12 mouse cellular contexts compared by ENCODE assay signal in the genomic region with DNA sequence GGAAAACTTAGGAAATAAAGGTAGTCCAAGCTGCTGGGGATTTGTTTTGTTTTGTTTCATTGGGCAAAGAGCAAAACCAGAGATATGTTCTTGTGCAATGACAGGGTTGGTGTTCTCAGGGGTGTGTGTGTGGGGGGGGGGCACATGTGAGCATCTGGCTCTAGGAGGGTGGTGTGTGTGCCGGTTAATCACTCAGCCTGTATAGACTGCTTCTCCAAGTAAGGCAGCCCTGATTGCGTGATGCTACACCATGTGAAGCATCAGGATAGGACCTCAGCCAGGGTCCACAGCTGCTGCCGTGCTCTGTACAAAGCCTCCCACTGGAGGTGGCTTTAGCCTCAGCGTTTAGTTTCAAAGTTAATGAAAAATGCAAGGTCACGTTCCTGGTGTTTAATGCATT. TPM values are rescaled to one million over a fixed set of nuclear protein-coding genes. Genes with fewer than 3 reads are reported as not detected.
DNase-seq lines count a peak whose midpoint lies in the region; ATAC-seq and TF ChIP-seq lines count a peak whose summit lies in the region.
"Had no signal": no experiment of that assay in that cellular context is flagged by ENCODE, and none has a peak within 500 bp of the region (broad histone marks: within the 10 kb centered on the region; RNA-seq: fewer than 3 reads in every experiment).

No protein-coding gene starts in this region.

- H3K9me3 ChIP-seq in heart, embryonic 12.5 days (replicated peaks), result 0 out of 2 replicates have a peak, but pooled peaks cover 6% of the 10 kb centered on the region
- H3K9me3 ChIP-seq in midbrain, postnatal 0 days (ENCODE audit: low read length), result no peaks in the 10 kb centered on the region
- H3K9me3 ChIP-seq in midbrain, embryonic 16.5 days (replicated peaks; ENCODE audit: control insufficient read depth, low read length, poor library complexity, severe bottlenecking), result no peaks in the 10 kb centered on the region
- no peaks in the 10 kb centered on the region for H3K9me3 ChIP-seq in kidney, embryonic 16.5 days (ENCODE audit: low read length)
- H3K9me3 ChIP-seq: liver, embryonic 13.5 days had no signal

- 79% methylated on average over 5 of the region's 5 CpGs for WGBS in heart, embryonic 12.5 days
- 80% methylated on average over 5 of the region's 5 CpGs for WGBS in midbrain, postnatal 0 days
- WGBS in midbrain, embryonic 16.5 days, result 76% methylated on average over 5 of the region's 5 CpGs
- 74% methylated on average over 5 of the region's 5 CpGs for whole genome bisulfite sequencing in kidney, embryonic 16.5 days

- no peak overlapping the region for H3K27ac ChIP-seq in heart, embryonic 12.5 days (ENCODE audit: poor library complexity, severe bottlenecking)
- H3K27ac ChIP-seq in midbrain, postnatal 0 days (ENCODE audit: low read depth, low read length), result no peak overlapping the region
- no peak overlapping the region for H3K27ac ChIP-seq in midbrain, embryonic 16.5 days (ENCODE audit: low read length)
- no peak overlapping the region for H3K27ac ChIP-seq in kidney, embryonic 16.5 days (ENCODE audit: low read length)
- H3K27ac ChIP-seq: liver, embryonic 13.5 days had no signal

- no peak for ATAC-seq in heart, embryonic 12.5 days (ENCODE audit: insufficient number of reproducible peaks, low FRiP score)
- peak; percentile 55; the same call in 1 of the 2 replicates for ATAC-seq in midbrain, postnatal 0 days (ENCODE audit: low FRiP score)
- ATAC-seq in midbrain, embryonic 16.5 days, result no peak
- no peak for ATAC-seq in kidney, embryonic 16.5 days (ENCODE audit: low FRiP score, low TSS enrichment)
- ATAC-seq: forebrain, embryonic 14.5 days had no signal

- TF ChIP-seq CTCF in midbrain, postnatal 0 days (IDR thresholded peaks at IDR 0.05), result no peak

- H3K36me3 ChIP-seq in heart, embryonic 12.5 days, result no peaks in the 10 kb centered on the region
- no peaks in the 10 kb centered on the region for H3K36me3 ChIP-seq in midbrain, postnatal 0 days (ENCODE audit: insufficient read depth, low read length)
- no peaks in the 10 kb centered on the region for H3K36me3 ChIP-seq in midbrain, embryonic 16.5 days (ENCODE audit: control insufficient read depth, insufficient read depth, low read length)
- H3K36me3 ChIP-seq in kidney, embryonic 16.5 days (ENCODE audit: insufficient read depth, low read length), result no peaks in the 10 kb centered on the region
- H3K36me3 ChIP-seq: liver, embryonic 13.5 days had no signal

- 0 out of 2 replicates have a peak, but pooled peaks cover 4% of the 10 kb centered on the region for H3K4me1 ChIP-seq in heart, embryonic 12.5 days (replicated peaks)
- H3K4me1 ChIP-seq in midbrain, postnatal 0 days (ENCODE audit: insufficient read depth, low read length), result no peaks in the 10 kb centered on the region
- H3K4me1 ChIP-seq in midbrain, embryonic 16.5 days (ENCODE audit: control insufficient read depth, insufficient read depth, low read length), result no peaks in the 10 kb centered on the region
- no peaks in the 10 kb centered on the region for H3K4me1 ChIP-seq in kidney, embryonic 16.5 days (ENCODE audit: insufficient read depth, low read length)

- no peak overlapping the region for H3K4me3 ChIP-seq in heart, embryonic 12.5 days
- no peak overlapping the region for H3K4me3 ChIP-seq in midbrain, postnatal 0 days (ENCODE audit: low read depth, low read length)
- no peak overlapping the region for H3K4me3 ChIP-seq in midbrain, embryonic 16.5 days (ENCODE audit: low read depth, low read length)
- H3K4me3 ChIP-seq in kidney, embryonic 16.5 days (ENCODE audit: low read length), result no peak overlapping the region
- H3K4me3 ChIP-seq: liver, embryonic 13.5 days; megakaryocyte, embryonic 14.5 days had no signal

- intact Hi-C loops in heart, postnatal 14 days (cut with DNase I), result no loop called here

- no peak overlapping the region for H3K9ac ChIP-seq in heart, embryonic 12.5 days
- H3K9ac ChIP-seq in midbrain, postnatal 0 days (replicated peaks; ENCODE audit: low read length, poor library complexity, severe bottlenecking), result no peak overlapping the region
- no peak overlapping the region for H3K9ac ChIP-seq in midbrain, embryonic 16.5 days (ENCODE audit: low read depth, low read length)
- no peak overlapping the region for H3K9ac ChIP-seq in kidney, embryonic 16.5 days (replicated peaks; ENCODE audit: low read length)
- H3K9ac ChIP-seq: liver, embryonic 13.5 days had no signal

- no peak overlapping the region for H3K4me2 ChIP-seq in heart, embryonic 12.5 days
- no peak overlapping the region for H3K4me2 ChIP-seq in midbrain, postnatal 0 days (ENCODE audit: low read depth, low read length, poor library complexity, severe bottlenecking)
- no peak overlapping the region for H3K4me2 ChIP-seq in midbrain, embryonic 16.5 days (ENCODE audit: low read length)
- no peak overlapping the region for H3K4me2 ChIP-seq in kidney, embryonic 16.5 days (replicated peaks; ENCODE audit: low read depth, low read length)
- H3K4me2 ChIP-seq: liver, embryonic 13.5 days had no signal

- DNase-seq in heart, adult 18-20 months, result peak; percentile 49 to 71
- DNase-seq in midbrain, postnatal 0 days (ENCODE audit: low spot score), result no peak
- DNase-seq in heart, postnatal 14 days, result peak; percentile 45 to 59
- peak; percentile 53 for DNase-seq in testis, postnatal 10 days (ENCODE audit: low spot score)
- DNase-seq in natural killer cell, adult 2 months (ENCODE audit: low spot score in 2 of 2), result no peak
- DNase-seq: kidney, adult 9 months; liver, embryonic 13.5 days had no signal

- H3K27me3 ChIP-seq in heart, embryonic 12.5 days (replicated peaks), result no peaks in the 10 kb centered on the region
- no peaks in the 10 kb centered on the region for H3K27me3 ChIP-seq in midbrain, postnatal 0 days (ENCODE audit: insufficient read depth, low read length)
- H3K27me3 ChIP-seq in midbrain, embryonic 16.5 days (ENCODE audit: control insufficient read depth, insufficient read depth, low read depth, low read length), result no peaks in the 10 kb centered on the region
- no peaks in the 10 kb centered on the region for H3K27me3 ChIP-seq in kidney, embryonic 16.5 days (ENCODE audit: insufficient read depth, low read length)

RNA-seq across cellular contexts. Expression of a gene that starts 10.8 kb away (rescaled TPM):
- total RNA-seq in heart, adult 18-20 months (2021), result 1 to 10 TPM; 1.5 to 1.8 TPM
- 4.5 and 5.1 TPM in 2 replicates for polyA plus RNA-seq in heart, embryonic 12.5 days (2016; fragmentation: Nextera tagmentation; extraction: Ambion mirVana)
- total RNA-seq in midbrain, postnatal 0 days (2014; rRNA removed), result 7.8 and 10.7 TPM in 2 replicates
- polyA plus RNA-seq in midbrain, postnatal 0 days (2015; fragmentation: Nextera tagmentation; extraction: Ambion mirVana), result 4.8 and 6.4 TPM in 2 replicates
- 3.1 and 4.9 TPM in 2 replicates for polyA plus RNA-seq in midbrain, embryonic 16.5 days (2015; fragmentation: Nextera tagmentation; extraction: Ambion mirVana)
- 1 to 10 TPM; 2.4 to 2.5 TPM for total RNA-seq in heart, postnatal 14 days (2021)
- 32.4 and 34.2 TPM in 2 replicates for polyA plus RNA-seq in kidney, embryonic 16.5 days (2015; fragmentation: Nextera tagmentation; extraction: Ambion mirVana)

RNA-seq across cellular contexts. Expression of a gene that starts 43.9 kb away (rescaled TPM):
- total RNA-seq in heart, adult 18-20 months (2021), result 1 to 10 TPM; 4.2 to 4.7 TPM
- polyA plus RNA-seq in heart, embryonic 12.5 days (2016; fragmentation: Nextera tagmentation; extraction: Ambion mirVana), result 6.1 and 7.7 TPM in 2 replicates
- 5.8 and 9.1 TPM in 2 replicates for total RNA-seq in midbrain, postnatal 0 days (2014; rRNA removed)
- 1.3 and 2.4 TPM in 2 replicates for polyA plus RNA-seq in midbrain, postnatal 0 days (2015; fragmentation: Nextera tagmentation; extraction: Ambion mirVana)
- 2.1 and 2.5 TPM in 2 replicates for polyA plus RNA-seq in midbrain, embryonic 16.5 days (2015; fragmentation: Nextera tagmentation; extraction: Ambion mirVana)
- 10 to 100 TPM in 1 of 2 experiments, 1 to 10 TPM in 1; 8.3 to 10.7 TPM for total RNA-seq in heart, postnatal 14 days (2021)
- 6.4 and 9.5 TPM in 2 replicates for polyA plus RNA-seq in kidney, embryonic 16.5 days (2015; fragmentation: Nextera tagmentation; extraction: Ambion mirVana)

Comparison
In these comparisons a context has a peak if more than half of its experiments do, and no peak if none do; other contexts are left out.
1. DNase-seq: peak in heart, adult 18-20 months (2 of 2), heart, postnatal 14 days (2 of 2) and testis, postnatal 10 days (single experiment); none in midbrain, postnatal 0 days (single experiment) and natural killer cell, adult 2 months (0 of 2).